Mouse (Mus musculus) left cerebral cortex, adult 9 months (tissue): ENCODE data around the gene Itgax.

Experiments used
- DNase-seq, 2 experiments: peaks; one replicate each; pipeline ENCODE4 v3.0.0; 2022; ENCODE audit warnings: low spot score in 2 of 2

Itgax gene

GRCm38 (mm10) chr7:128128741-128129720, at the start of gene Itgax:
Gene Itgax, plus strand, starts transcription at chr7:128129547.
- DNase-seq, result no peak

GRCm38 (mm10) chr7:128080012-128080411, 49.3 kb upstream of the Itgax start:
- DNase-seq, result no peak

GRCm38 (mm10) chr7:128089141-128089540, 40.2 kb upstream of the Itgax start:
- no peak for DNase-seq

- no peak for DNase-seq
These were observed 31.2 kb upstream of the Itgax start for GRCm38 (mm10) chr7:128098135-128098534.

- no peak for DNase-seq
These were observed 28.5 kb upstream of the Itgax start for GRCm38 (mm10) chr7:128100742-128101357.

GRCm38 (mm10) chr7:128105246-128105645, 24.1 kb upstream of the Itgax start:
- peak in 1 of 2 experiments; percentile 34 for DNase-seq

- no peak for DNase-seq
These were observed 21.9 kb upstream of the Itgax start for GRCm38 (mm10) chr7:128107462-128107861.

- no peak for DNase-seq
These were observed 19.0 kb upstream of the Itgax start for GRCm38 (mm10) chr7:128110314-128110713.

- DNase-seq, result no peak
These were observed 17.2 kb upstream of the Itgax start for GRCm38 (mm10) chr7:128112131-128112530.

- DNase-seq, result no peak
These were observed 14.8 kb upstream of the Itgax start for GRCm38 (mm10) chr7:128114371-128115105.

- DNase-seq, result no peak
These were observed 14.0 kb upstream of the Itgax start for GRCm38 (mm10) chr7:128115211-128115958.

GRCm38 (mm10) chr7:128116396-128116795, 13.0 kb upstream of the Itgax start:
- DNase-seq, result no peak

- DNase-seq, result no peak
These were observed 9.4 kb upstream of the Itgax start for GRCm38 (mm10) chr7:128119726-128120490.

- no peak for DNase-seq
These were observed 2.8 kb downstream of the Itgax start for GRCm38 (mm10) chr7:128132148-128132547.

- DNase-seq, result no peak
These were observed 4.2 kb downstream of the Itgax start for GRCm38 (mm10) chr7:128133596-128133995.

- DNase-seq, result no peak
These were observed 7.6 kb downstream of the Itgax start for GRCm38 (mm10) chr7:128136927-128137326.

GRCm38 (mm10) chr7:128139611-128140010, 10.3 kb downstream of the Itgax start:
- DNase-seq, result no peak

GRCm38 (mm10) chr7:128150970-128151369, 21.6 kb downstream of the Itgax start:
- no peak for DNase-seq

- no peak for DNase-seq
These were observed 24.7 kb downstream of the Itgax start, which contains the start of gene Itgad for GRCm38 (mm10) chr7:128154076-128154475. Gene Itgad, plus strand, starts transcription at chr7:128154376.

GRCm38 (mm10) chr7:128154924-128155323, 25.6 kb downstream of the Itgax start:
- DNase-seq, result no peak
